Mouse (Mus musculus): ENCODE measurements around the gene Dpp6. TPM values are rescaled to one million over a fixed set of nuclear protein-coding genes. Genes with fewer than 3 reads are reported as not detected.

Gene Dpp6
- total and polyA plus RNA-seq, 3 experiments = 0.16 TPM; not detected in 2

- Histone ChIP-seq H3K4me1 (ENCODE audit: insufficient read depth, low read depth, low read length) (no peaks in the 10 kb centered on the region), H3K27me3 (ENCODE audit: insufficient read depth, low read length) (no peaks in the 10 kb centered on the region), H3K36me3 (replicated peaks) (no peaks in the 10 kb centered on the region), H3K9me3 (replicated peaks) (peaks cover 8% of the 10 kb centered on the region), H3K4me3 (ENCODE audit: low read depth, low read length) (no peak overlapping the region)
- TF ChIP-seq GATA1 (IDR thresholded peaks at IDR 0.05; ENCODE audit: borderline replicate concordance, low read length) (no peak), CTCF (IDR thresholded peaks at IDR 0.05; ENCODE audit: low read depth, low read length) (no peak), POLR2AphosphoS5 (IDR thresholded peaks at IDR 0.05; ENCODE audit: insufficient replicate concordance, low read depth, low read length) (no peak), TAL1 (conservative IDR thresholded peaks at IDR 0.05; ENCODE audit: low read depth, low read length) (no peak), GATA2 (IDR thresholded peaks at IDR 0.05; ENCODE audit: borderline replicate concordance, low read depth, low read length) (no peak)
- DNase-seq (ENCODE audit: low spot score) (no peak), ATAC-seq (ENCODE audit: extremely low read depth, insufficient number of reproducible peaks, low FRiP score, poor library complexity, severe bottlenecking) (no peak)
Measured at GRCm38 (mm10) chr5:27134436-27135005, 317.5 kb downstream of the Dpp6 start.

- DNase-seq (ENCODE audit: low spot score) (no peak), ATAC-seq (ENCODE audit: extremely low read depth, insufficient number of reproducible peaks, low FRiP score, poor library complexity, severe bottlenecking) (no peak)
- Histone ChIP-seq H3K4me1 (ENCODE audit: insufficient read depth, low read depth, low read length) (no peaks in the 10 kb centered on the region), H3K4me3 (ENCODE audit: low read depth, low read length) (no peak overlapping the region), H3K36me3 (replicated peaks) (no peaks in the 10 kb centered on the region), H3K9me3 (replicated peaks) (peaks cover 16% of the 10 kb centered on the region), H3K27me3 (ENCODE audit: insufficient read depth, low read length) (no peaks in the 10 kb centered on the region)
- TF ChIP-seq CTCF (IDR thresholded peaks at IDR 0.05; ENCODE audit: low read depth, low read length) (no peak), GATA1 (IDR thresholded peaks at IDR 0.05; ENCODE audit: borderline replicate concordance, low read length) (no peak), POLR2AphosphoS5 (IDR thresholded peaks at IDR 0.05; ENCODE audit: insufficient replicate concordance, low read depth, low read length) (no peak), GATA2 (IDR thresholded peaks at IDR 0.05; ENCODE audit: borderline replicate concordance, low read depth, low read length) (no peak), TAL1 (conservative IDR thresholded peaks at IDR 0.05; ENCODE audit: low read depth, low read length) (no peak)
Measured at GRCm38 (mm10) chr5:27147397-27147945, 330.5 kb downstream of the Dpp6 start.

GRCm38 (mm10) chr5:27151017-27151416 is 334.0 kb downstream of the Dpp6 start:
- Histone ChIP-seq H3K9me3 (replicated peaks) (peaks cover 16% of the 10 kb centered on the region), H3K4me1 (ENCODE audit: insufficient read depth, low read depth, low read length) (no peaks in the 10 kb centered on the region), H3K4me3 (ENCODE audit: low read depth, low read length) (no peak overlapping the region), H3K36me3 (replicated peaks) (no peaks in the 10 kb centered on the region), H3K27me3 (ENCODE audit: insufficient read depth, low read length) (no peaks in the 10 kb centered on the region)
- DNase-seq (ENCODE audit: low spot score) (no peak), ATAC-seq (ENCODE audit: extremely low read depth, insufficient number of reproducible peaks, low FRiP score, poor library complexity, severe bottlenecking) (no peak)
- TF ChIP-seq CTCF (IDR thresholded peaks at IDR 0.05; ENCODE audit: low read depth, low read length) = no peak
- no peak for TF ChIP-seq POLR2AphosphoS5 (IDR thresholded peaks at IDR 0.05; ENCODE audit: insufficient replicate concordance, low read depth, low read length)
- no peak for TF ChIP-seq GATA1 (IDR thresholded peaks at IDR 0.05; ENCODE audit: borderline replicate concordance, low read length)

GRCm38 (mm10) chr5:27155671-27156070 is 338.7 kb downstream of the Dpp6 start:
- Histone ChIP-seq H3K9me3 (replicated peaks) (peaks cover 9% of the 10 kb centered on the region; the same call in 1 of the 2 replicates), H3K4me1 (ENCODE audit: insufficient read depth, low read depth, low read length) (no peaks in the 10 kb centered on the region), H3K36me3 (replicated peaks) (no peaks in the 10 kb centered on the region), H3K4me3 (ENCODE audit: low read depth, low read length) (no peak overlapping the region), H3K27me3 (ENCODE audit: insufficient read depth, low read length) (no peaks in the 10 kb centered on the region)
- DNase-seq (ENCODE audit: low spot score) (no peak), ATAC-seq (ENCODE audit: extremely low read depth, insufficient number of reproducible peaks, low FRiP score, poor library complexity, severe bottlenecking) (no peak)
- TF ChIP-seq TAL1 (conservative IDR thresholded peaks at IDR 0.05; ENCODE audit: low read depth, low read length) (no peak), GATA1 (IDR thresholded peaks at IDR 0.05; ENCODE audit: borderline replicate concordance, low read length) (no peak), GATA2 (IDR thresholded peaks at IDR 0.05; ENCODE audit: borderline replicate concordance, low read depth, low read length) (no peak), POLR2AphosphoS5 (IDR thresholded peaks at IDR 0.05; ENCODE audit: insufficient replicate concordance, low read depth, low read length) (no peak), CTCF (IDR thresholded peaks at IDR 0.05; ENCODE audit: low read depth, low read length) (no peak)

- TF ChIP-seq GATA1 (IDR thresholded peaks at IDR 0.05; ENCODE audit: borderline replicate concordance, low read length) (no peak), GATA2 (IDR thresholded peaks at IDR 0.05; ENCODE audit: borderline replicate concordance, low read depth, low read length) (no peak), CTCF (IDR thresholded peaks at IDR 0.05; ENCODE audit: low read depth, low read length) (no peak), TAL1 (conservative IDR thresholded peaks at IDR 0.05; ENCODE audit: low read depth, low read length) (no peak), POLR2AphosphoS5 (IDR thresholded peaks at IDR 0.05; ENCODE audit: insufficient replicate concordance, low read depth, low read length) (no peak)
- ATAC-seq (ENCODE audit: extremely low read depth, insufficient number of reproducible peaks, low FRiP score, poor library complexity, severe bottlenecking) (no peak), DNase-seq (ENCODE audit: low spot score) (no peak)
- Histone ChIP-seq H3K9me3 (replicated peaks) (0 out of 2 replicates have a peak, but pooled peaks cover 5% of the 10 kb centered on the region), H3K36me3 (replicated peaks) (no peaks in the 10 kb centered on the region), H3K4me1 (ENCODE audit: insufficient read depth, low read depth, low read length) (no peaks in the 10 kb centered on the region), H3K4me3 (ENCODE audit: low read depth, low read length) (no peak overlapping the region), H3K27me3 (ENCODE audit: insufficient read depth, low read length) (no peaks in the 10 kb centered on the region)
Measured at GRCm38 (mm10) chr5:27156366-27156765, 339.4 kb downstream of the Dpp6 start.

GRCm38 (mm10) chr5:27161122-27161645 is 344.2 kb downstream of the Dpp6 start:
- no peak for ATAC-seq (ENCODE audit: extremely low read depth, insufficient number of reproducible peaks, low FRiP score, poor library complexity, severe bottlenecking)
- H3K4me3 ChIP-seq (ENCODE audit: low read depth, low read length) = no peak overlapping the region
- TF ChIP-seq CTCF (IDR thresholded peaks at IDR 0.05; ENCODE audit: low read depth, low read length) (no peak), POLR2AphosphoS5 (IDR thresholded peaks at IDR 0.05; ENCODE audit: insufficient replicate concordance, low read depth, low read length) (no peak), GATA1 (IDR thresholded peaks at IDR 0.05; ENCODE audit: borderline replicate concordance, low read length) (no peak), GATA2 (IDR thresholded peaks at IDR 0.05; ENCODE audit: borderline replicate concordance, low read depth, low read length) (no peak), TAL1 (conservative IDR thresholded peaks at IDR 0.05; ENCODE audit: low read depth, low read length) (no peak)
- no peaks in the 10 kb centered on the region for H3K36me3 ChIP-seq (replicated peaks)
- no peak for DNase-seq (ENCODE audit: low spot score)
- no peaks in the 10 kb centered on the region for H3K27me3 ChIP-seq (ENCODE audit: insufficient read depth, low read length)
- H3K9me3 ChIP-seq (replicated peaks) = 0 out of 2 replicates have a peak, but pooled peaks cover 5% of the 10 kb centered on the region
- H3K4me1 ChIP-seq (ENCODE audit: insufficient read depth, low read depth, low read length) = no peaks in the 10 kb centered on the region

Measured in G1E (cell line).